Mouse (Mus musculus) embryonic fibroblast, embryonic 13.5 days (primary cell): Measurements from ENCODE around the gene Scml4. TPM values are rescaled to one million over a fixed set of nuclear protein-coding genes. Genes with fewer than 3 reads are reported as not detected.
A peak's percentile ranks its signal among the peaks of the same experiment; 100 is the strongest.

ENCODE experiments used
- H3K27ac ChIP-seq: 2 replicates; pipeline ENCODE4 v1.5.1; 2012; ENCODE audit warnings: low read length, control low read depth, inconsistent platforms; ENCODE audit not compliant: insufficient read depth
- H3K4me1 ChIP-seq: 2 replicates; pipeline ENCODE4 v1.6.1; 2011; ENCODE audit warnings: low read length; ENCODE audit not compliant: control insufficient read depth, insufficient read depth
- H3K4me3 ChIP-seq: 2 replicates; pipeline ENCODE4 v1.5.1; 2011; ENCODE audit warnings: mild to moderate bottlenecking, control low read depth, low read length; ENCODE audit not compliant: insufficient read depth
- CTCF ChIP-seq: IDR thresholded peaks from 2 replicates; pipeline ENCODE4 v1.5.1; 2011; ENCODE audit warnings: mild to moderate bottlenecking, control low read depth, low read length, moderate library complexity, borderline replicate concordance; ENCODE audit not compliant: insufficient read depth
- POLR2A ChIP-seq: IDR thresholded peaks from 2 replicates; pipeline ENCODE4 v1.6.1; 2011; ENCODE audit warnings: low read depth, mild to moderate bottlenecking, control low read depth, low read length, moderate library complexity
- polyA plus RNA-seq: library from polyadenylated mRNA; stranded (reverse); fragments of >200 nt; gene quantifications from 2 replicates; pipeline ENCODE4 v1.2.4, GENCODE M21; 2011; ENCODE audit warnings: low read depth; ENCODE audit not compliant: missing spikeins, insufficient read length

Scml4 gene
- polyA plus RNA-seq, 1 experiment, result 0.72 TPM

DNA sequence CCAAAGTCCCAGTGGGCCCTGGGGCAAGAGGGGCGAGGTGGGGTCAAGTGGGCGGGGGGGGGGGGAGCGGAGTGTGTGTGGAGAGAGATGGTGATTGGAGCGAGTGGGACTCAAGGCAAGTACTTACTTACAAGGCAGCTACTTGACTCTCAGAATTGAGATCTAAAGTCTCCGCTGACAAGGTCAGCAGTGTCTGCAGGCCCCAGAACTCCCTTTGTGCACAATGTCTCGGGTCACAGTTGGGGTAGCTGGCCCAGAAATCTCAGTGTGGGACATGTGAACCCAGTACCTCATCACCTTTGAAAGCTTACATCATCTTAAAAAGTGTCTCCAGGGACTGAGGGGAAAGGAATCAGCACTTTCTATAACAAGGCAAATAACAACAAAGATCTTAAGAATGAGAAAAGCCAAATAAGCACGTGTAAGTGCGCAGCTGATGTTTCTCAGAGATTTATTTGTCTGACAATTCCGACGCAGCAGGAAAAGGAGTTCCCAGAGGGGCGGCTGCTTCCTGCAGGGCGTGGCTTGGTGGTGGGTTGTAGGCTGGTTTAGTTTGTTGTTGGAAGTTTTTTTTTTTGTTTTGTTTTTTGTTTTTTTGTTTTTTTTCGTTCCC, 142.0 kb downstream of the Scml4 start:
- TF ChIP-seq CTCF, result no peak
- no peak for TF ChIP-seq POLR2A
- peaks cover 3% of the 10 kb centered on the region; the same call in 1 of the 2 replicates for H3K4me1 ChIP-seq
- H3K4me3 ChIP-seq, result no peak overlapping the region
- H3K27ac ChIP-seq, result no peak overlapping the region

DNA sequence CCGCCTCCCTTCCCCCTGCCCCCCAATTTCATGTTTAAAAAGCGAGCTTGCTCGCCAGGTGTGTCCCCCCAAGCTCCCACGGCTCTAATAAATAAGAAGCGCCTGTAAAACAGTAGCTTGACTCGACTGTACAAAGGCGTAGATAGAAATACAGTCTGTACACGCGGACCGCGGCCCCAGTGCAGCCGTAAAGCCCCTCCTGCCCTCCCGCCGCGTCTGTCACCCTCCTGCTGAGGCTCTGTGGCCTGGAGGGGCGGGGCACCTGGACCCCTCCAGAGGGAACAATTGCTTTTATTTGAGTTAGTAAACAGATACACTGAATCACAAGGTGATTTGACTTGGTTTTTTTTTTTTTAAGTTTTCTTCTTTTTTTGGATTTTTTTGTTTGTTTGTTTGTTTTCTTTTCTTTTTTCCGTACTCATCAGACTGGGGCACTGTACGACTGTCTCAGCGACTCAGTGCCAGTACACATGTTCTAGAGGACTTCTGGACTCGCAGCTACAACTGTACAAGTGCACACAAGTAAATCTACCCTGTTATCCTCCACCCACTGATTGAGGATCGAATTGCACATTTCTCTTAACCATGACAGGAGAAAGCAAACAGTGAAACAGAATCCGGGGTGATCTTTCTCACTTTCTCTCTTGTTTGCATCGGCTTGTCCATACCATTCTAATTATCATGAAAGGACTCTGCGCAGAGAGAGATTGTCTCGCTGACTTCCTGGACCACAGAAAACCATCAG, 142.7 kb downstream of the Scml4 start:
- no peak for TF ChIP-seq CTCF
- no peak for TF ChIP-seq POLR2A
- Histone ChIP-seq H3K4me1 (peaks cover 3% of the 10 kb centered on the region; the same call in 1 of the 2 replicates), H3K4me3 (peak overlapping the region; percentile 10; the same call in 1 of the 2 replicates), H3K27ac (no peak overlapping the region)

DNA sequence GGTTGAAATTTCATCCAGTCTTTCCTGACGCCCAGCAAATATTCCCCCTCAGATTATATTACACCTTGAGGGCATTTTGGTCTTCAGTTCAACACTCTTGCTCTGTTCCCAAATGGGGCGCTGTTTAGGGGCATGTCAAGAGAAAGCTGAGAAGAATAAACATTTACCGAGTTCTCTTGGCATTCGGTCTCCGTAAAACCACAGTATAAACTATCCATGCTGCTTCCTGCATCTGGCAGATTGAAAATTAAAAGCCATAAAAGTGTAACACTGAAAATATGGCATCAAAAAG, 143.2 kb downstream of the Scml4 start:
- Histone ChIP-seq H3K4me1 (peaks cover 3% of the 10 kb centered on the region; the same call in 1 of the 2 replicates), H3K27ac (no peak overlapping the region), H3K4me3 (no peak overlapping the region)
- TF ChIP-seq CTCF (no peak), POLR2A (no peak)

DNA sequence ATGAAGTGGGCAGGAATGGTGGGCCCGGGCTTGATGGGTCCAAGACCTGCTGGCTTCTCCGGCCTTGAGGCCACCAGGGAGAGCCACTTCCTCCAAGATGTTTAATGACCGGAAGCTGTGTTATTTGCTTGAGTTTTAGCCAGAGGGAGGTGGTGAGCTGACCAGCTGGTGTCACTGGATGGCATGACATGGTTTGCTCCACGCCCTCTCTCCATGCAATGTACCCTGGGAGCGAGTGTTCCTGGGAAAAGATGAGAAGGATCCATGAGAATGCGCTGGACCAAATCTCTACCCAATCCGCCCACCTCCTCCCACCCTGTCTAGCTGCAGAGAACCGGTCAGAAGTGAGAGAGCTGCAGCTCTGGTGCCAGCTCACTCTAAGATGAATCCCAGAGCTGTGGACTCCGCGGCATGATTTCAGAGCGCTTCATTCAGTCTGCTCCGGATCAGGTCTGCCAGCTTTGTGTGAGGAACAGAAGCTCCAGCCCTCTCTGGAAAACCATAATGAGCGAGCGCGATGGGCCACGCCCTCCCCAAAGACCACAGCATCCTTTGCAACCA, 144.1 kb downstream of the Scml4 start:
- no peak overlapping the region for H3K4me3 ChIP-seq
- H3K27ac ChIP-seq, result no peak overlapping the region
- no peak for TF ChIP-seq POLR2A
- TF ChIP-seq CTCF, result no peak
- H3K4me1 ChIP-seq, result peaks cover 3% of the 10 kb centered on the region; the same call in 1 of the 2 replicates

DNA sequence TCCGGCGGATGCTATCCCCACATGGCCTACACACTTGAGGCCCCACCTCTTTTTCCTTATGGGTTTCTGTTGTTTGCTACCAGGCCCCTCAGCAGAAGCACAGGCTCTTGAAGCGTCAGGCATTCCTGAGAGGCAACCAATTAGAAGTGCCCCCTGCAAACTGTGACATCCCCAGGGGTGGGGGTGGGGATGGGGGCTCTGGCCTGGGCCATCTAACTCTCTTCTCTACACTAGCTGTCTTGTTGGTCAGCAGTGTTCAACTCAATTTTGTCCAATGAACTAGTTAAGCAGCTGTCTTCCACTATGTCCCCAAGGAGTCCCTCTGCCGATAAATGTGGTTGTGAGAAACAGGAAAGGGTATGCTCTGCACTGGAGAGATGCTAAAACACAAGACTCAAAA, 144.9 kb downstream of the Scml4 start:
- no peak for TF ChIP-seq POLR2A
- TF ChIP-seq CTCF, result no peak
- H3K4me3 ChIP-seq, result no peak overlapping the region
- H3K27ac ChIP-seq, result no peak overlapping the region
- peaks cover 3% of the 10 kb centered on the region; the same call in 1 of the 2 replicates for H3K4me1 ChIP-seq

DNA sequence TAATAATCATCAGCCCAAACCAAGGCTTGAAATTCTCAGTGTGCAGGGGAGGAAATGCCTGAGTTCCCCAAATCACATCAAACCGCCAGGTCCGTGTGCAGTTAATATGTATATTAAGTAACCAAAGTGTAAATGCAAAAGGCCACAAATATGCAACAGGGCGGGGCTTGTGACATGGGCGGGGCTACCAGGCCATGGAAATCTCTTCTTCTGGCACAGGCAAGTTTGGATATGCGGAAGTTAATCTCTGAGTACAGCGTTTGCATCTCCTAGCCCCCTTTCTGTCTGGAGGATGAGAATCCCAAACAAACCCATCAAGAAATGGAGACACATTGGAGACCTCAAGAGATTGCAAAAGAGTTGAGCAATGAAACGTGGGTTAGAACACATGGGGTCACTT, 145.5 kb downstream of the Scml4 start:
- peaks cover 3% of the 10 kb centered on the region; the same call in 1 of the 2 replicates for H3K4me1 ChIP-seq
- no peak overlapping the region for H3K4me3 ChIP-seq
- TF ChIP-seq CTCF (no peak), POLR2A (no peak)
- H3K27ac ChIP-seq, result no peak overlapping the region

DNA sequence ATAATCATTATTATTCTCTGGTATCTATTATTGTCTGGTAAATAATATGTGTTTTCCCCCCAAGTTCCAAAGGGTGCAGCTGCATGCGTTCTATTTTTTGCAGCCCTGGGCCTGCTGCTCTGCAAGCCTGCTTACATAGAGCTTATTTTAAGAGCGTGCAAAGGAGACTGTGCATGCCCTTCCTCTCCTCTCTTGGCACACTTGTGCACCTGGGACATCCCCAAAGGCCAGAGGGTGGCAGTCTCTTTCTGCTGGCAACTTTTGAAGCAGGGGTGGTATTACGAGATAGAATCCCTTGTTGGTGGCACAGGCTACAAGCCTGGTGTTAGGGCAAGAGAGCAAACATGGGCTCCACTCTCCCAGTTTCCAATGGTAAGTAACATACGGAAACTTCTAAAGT, 146.4 kb downstream of the Scml4 start:
- Histone ChIP-seq H3K4me1 (peaks cover 3% of the 10 kb centered on the region; the same call in 1 of the 2 replicates), H3K4me3 (no peak overlapping the region), H3K27ac (no peak overlapping the region)
- no peak for TF ChIP-seq CTCF
- TF ChIP-seq POLR2A, result no peak

DNA sequence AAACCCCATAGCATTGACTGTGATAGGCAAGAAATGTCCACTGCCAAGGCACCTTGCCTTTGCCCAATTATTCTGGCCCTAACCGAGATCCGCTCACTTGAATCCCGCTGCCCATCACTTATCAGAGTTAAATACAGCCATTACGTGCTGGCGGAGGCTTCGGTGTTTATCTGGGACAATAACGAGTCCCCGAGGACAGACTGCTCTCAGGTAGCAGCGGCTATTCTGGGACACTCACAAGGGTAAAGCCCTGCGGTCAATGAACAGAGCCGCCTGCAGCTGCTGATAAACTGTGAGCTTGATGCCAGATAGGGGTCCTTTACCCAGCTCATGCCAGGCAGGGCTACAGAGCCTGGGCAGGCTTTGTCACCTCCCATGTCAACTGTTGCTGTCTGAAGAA, 147.9 kb downstream of the Scml4 start:
- peaks cover under 1% of the 10 kb centered on the region; the same call in 1 of the 2 replicates for H3K4me1 ChIP-seq
- TF ChIP-seq CTCF (no peak), POLR2A (no peak)
- no peak overlapping the region for H3K27ac ChIP-seq
- H3K4me3 ChIP-seq, result no peak overlapping the region

Other genes starting within 250 kb of the Scml4 start
- 106 and 124 TPM in 2 replicates for gene Sec63, start 98.9 kb upstream of the Scml4 start, polyA plus RNA-seq